Mouse (Mus musculus) MEL (cell line): ENCODE results near the gene 4933417A18Rik.

ENCODE experiments used
- CTCF ChIP-seq, 3 experiments: IDR thresholded peaks in 2 of 3; conservative IDR thresholded peaks in 1 of 3; 2 replicates each; pipeline ENCODE4 v1.5.1; 2011 to 2012; ENCODE audit warnings: low read length in 3 of 3, low read depth in 2 of 3, mild to moderate bottlenecking in 2 of 3, improper control_type of control experiment in 1 of 3, inconsistent platforms in 1 of 3, mixed read lengths in 1 of 3, moderate library complexity in 1 of 3; ENCODE audit not compliant: control insufficient read depth in 1 of 3, insufficient read depth in 1 of 3, poor library complexity in 1 of 3, severe bottlenecking in 1 of 3
- E2F4 ChIP-seq: IDR thresholded peaks from 2 replicates; pipeline ENCODE4 v1.6.1; 2011; ENCODE audit warnings: low read depth, low read length, improper control_type of control experiment, borderline replicate concordance
- ELF1 ChIP-seq: IDR thresholded peaks from 2 replicates; pipeline ENCODE4 v1.6.1; 2014; ENCODE audit warnings: low read depth, mild to moderate bottlenecking, inconsistent platforms, low read length, improper control_type of control experiment, moderate library complexity
- EP300 ChIP-seq, 2 experiments: IDR thresholded peaks; 2 replicates each; pipeline ENCODE4 v1.6.1; 2011; ENCODE audit warnings: improper control_type of control experiment in 2 of 2, low read length in 2 of 2, low read depth in 1 of 2, mild to moderate bottlenecking in 1 of 2
- ETS1 ChIP-seq: IDR thresholded peaks from 2 replicates; pipeline ENCODE4 v1.6.1; 2012; ENCODE audit warnings: low read depth, mild to moderate bottlenecking, inconsistent platforms, low read length, improper control_type of control experiment, moderate library complexity
- GABPA ChIP-seq: IDR thresholded peaks from 2 replicates; pipeline ENCODE4 v1.6.1; 2012; ENCODE audit warnings: low read depth, mild to moderate bottlenecking, inconsistent platforms, low read length, improper control_type of control experiment, moderate library complexity
- HCFC1 ChIP-seq: IDR thresholded peaks from 2 replicates; pipeline ENCODE4 v1.6.1; 2012; ENCODE audit warnings: low read depth, mild to moderate bottlenecking, inconsistent platforms, low read length, improper control_type of control experiment, moderate library complexity
- KAT2A ChIP-seq: conservative IDR thresholded peaks from 2 replicates; pipeline ENCODE4 v1.6.1; 2012; ENCODE audit warnings: low read depth, low read length, improper control_type of control experiment, inconsistent platforms
- POLR2A ChIP-seq, 2 experiments: IDR thresholded peaks; 2 replicates each; pipeline ENCODE4 v1.6.1; 2011 to 2012; ENCODE audit warnings: low read length in 2 of 2, mild to moderate bottlenecking in 2 of 2, control low read depth in 1 of 2, improper control_type of control experiment in 1 of 2, low read depth in 1 of 2, moderate library complexity in 1 of 2; ENCODE audit not compliant: control insufficient read depth in 1 of 2, insufficient read depth in 1 of 2, poor library complexity in 1 of 2
- RAD21 ChIP-seq: IDR thresholded peaks from 2 replicates; pipeline ENCODE4 v1.6.1; 2011; ENCODE audit warnings: mild to moderate bottlenecking, low read depth, low read length, improper control_type of control experiment
- SMC3 ChIP-seq: IDR thresholded peaks from 2 replicates; pipeline ENCODE4 v1.6.1; 2011; ENCODE audit warnings: low read depth, low read length, improper control_type of control experiment
- TCF12 ChIP-seq: IDR thresholded peaks from 2 replicates; pipeline ENCODE4 v1.6.1; 2014; ENCODE audit warnings: low read depth, mild to moderate bottlenecking, inconsistent platforms, low read length, improper control_type of control experiment, moderate library complexity
- USF1 ChIP-seq: IDR thresholded peaks from 2 replicates; pipeline ENCODE4 v1.6.1; 2014; ENCODE audit warnings: low read depth, mild to moderate bottlenecking, inconsistent platforms, low read length, improper control_type of control experiment, moderate library complexity

- no peak for TF ChIP-seq EP300 (IDR thresholded peaks at IDR 0.05; ENCODE audit: low read depth in 1 of 2, low read length in 2 of 2)
- TF ChIP-seq POLR2A (IDR thresholded peaks at IDR 0.05; ENCODE audit: control insufficient read depth in 1 of 2, insufficient read depth in 1 of 2, low read depth in 1 of 2, low read length in 2 of 2, poor library complexity in 1 of 2), result no peak
- no peak for TF ChIP-seq TCF12
- no peak for TF ChIP-seq HCFC1
- no peak for TF ChIP-seq CTCF (IDR thresholded peaks at IDR 0.05 in 2 of 3, conservative IDR thresholded peaks at IDR 0.05 in 1 of 3; ENCODE audit: control insufficient read depth in 1 of 3, insufficient read depth in 1 of 3, low read depth in 2 of 3, low read length in 3 of 3, poor library complexity in 1 of 3, severe bottlenecking in 1 of 3)
- TF ChIP-seq KAT2A, result no peak
- TF ChIP-seq RAD21, result no peak
- no peak for TF ChIP-seq GABPA
- TF ChIP-seq E2F4, result no peak
- TF ChIP-seq SMC3, result no peak
- no peak for TF ChIP-seq ETS1
- TF ChIP-seq ELF1, result no peak
- no peak for TF ChIP-seq USF1
These were observed 32.7 kb downstream of the 4933417A18Rik start for GRCm38 (mm10) chr13:34956901-34957300.
